Mouse (Mus musculus) cerebellum, adult 11-12 months (tissue): ENCODE measurements around the gene Slc12a5.

Source experiments
- DNase-seq: peaks from one replicate; pipeline ENCODE4 v3.0.0; 2022

Slc12a5 gene

GRCm38 (mm10) chr2:164986371-164987027 lies 25.9 kb downstream of the Slc12a5 start:
- peak; percentile 84 for DNase-seq

- DNase-seq, result peak; percentile 26
These were observed 28.2 kb downstream of the Slc12a5 start for GRCm38 (mm10) chr2:164988777-164989176.

- peak; percentile 20 for DNase-seq
These were observed 30.5 kb downstream of the Slc12a5 start for GRCm38 (mm10) chr2:164991111-164991510.

GRCm38 (mm10) chr2:164991808-164992207 lies 31.2 kb downstream of the Slc12a5 start:
- peak; percentile 24 for DNase-seq

GRCm38 (mm10) chr2:164994156-164994555 lies 33.6 kb downstream of the Slc12a5 start:
- DNase-seq, result peak; percentile 72

GRCm38 (mm10) chr2:164994659-164995428 lies 34.2 kb downstream of the Slc12a5 start:
- DNase-seq, result peak; percentile 60

GRCm38 (mm10) chr2:164995976-164996375 lies 35.4 kb downstream of the Slc12a5 start:
- DNase-seq, result peak; percentile 56

- peak; percentile 44 for DNase-seq
These were observed 36.5 kb downstream of the Slc12a5 start for GRCm38 (mm10) chr2:164996848-164997720.

- DNase-seq, result peak; percentile 57
These were observed 37.3 kb downstream of the Slc12a5 start for GRCm38 (mm10) chr2:164997721-164998428.

GRCm38 (mm10) chr2:165001958-165002357 lies 41.4 kb downstream of the Slc12a5 start:
- DNase-seq, result peak; percentile 36

- DNase-seq, result peak; percentile 27
These were observed 42.5 kb downstream of the Slc12a5 start for GRCm38 (mm10) chr2:165003108-165003507.

GRCm38 (mm10) chr2:165004237-165004636 lies 43.6 kb downstream of the Slc12a5 start:
- DNase-seq, result no peak

- DNase-seq, result no peak
These were observed 46.2 kb downstream of the Slc12a5 start for GRCm38 (mm10) chr2:165006813-165007212.

GRCm38 (mm10) chr2:165007986-165008385 lies 47.4 kb downstream of the Slc12a5 start:
- DNase-seq, result no peak

GRCm38 (mm10) chr2:165009161-165009560 lies 48.6 kb downstream of the Slc12a5 start:
- DNase-seq, result no peak

GRCm38 (mm10) chr2:165009581-165009980 lies 49.0 kb downstream of the Slc12a5 start:
- DNase-seq, result no peak

- DNase-seq, result no peak
These were observed 49.7 kb downstream of the Slc12a5 start for GRCm38 (mm10) chr2:165010351-165010750.

- DNase-seq, result no peak
These were observed 54.3 kb downstream of the Slc12a5 start for GRCm38 (mm10) chr2:165014935-165015334.

- DNase-seq, result no peak
These were observed 59.9 kb downstream of the Slc12a5 start for GRCm38 (mm10) chr2:165020490-165020889.

GRCm38 (mm10) chr2:165027163-165027562 lies 66.6 kb downstream of the Slc12a5 start:
- no peak for DNase-seq

GRCm38 (mm10) chr2:165032533-165032932 lies 71.9 kb downstream of the Slc12a5 start:
- no peak for DNase-seq

GRCm38 (mm10) chr2:165033306-165033705 lies 72.7 kb downstream of the Slc12a5 start:
- no peak for DNase-seq
